Mouse (Mus musculus) liver, embryonic 11.5 days (tissue): ENCODE measurements around the gene H2afv. TPM values are rescaled to one million over a fixed set of nuclear protein-coding genes. Genes with fewer than 3 reads are reported as not detected.
A peak's percentile ranks its signal among the peaks of the same experiment; 100 is the strongest.

Experiments used
- ATAC-seq: fragments of 200-750 bp; cut with Nextera tagmentation; replicated peaks from 2 replicates; pipeline ENCODE4 v1.8.0; 2017; ENCODE audit warnings: moderate number of reproducible peaks, mild to moderate bottlenecking, moderate TSS enrichment, moderate library complexity; ENCODE audit not compliant: low FRiP score
- DNase-seq: peaks from one replicate; pipeline ENCODE4 v3.0.0-alpha.2; 2017; ENCODE audit warnings: low spot score
- H3K27ac ChIP-seq: fragments of 300-500 bp; sonication (generic); 2 replicates; pipeline ENCODE4 v1.5.1; 2014; ENCODE audit warnings: mild to moderate bottlenecking, low read depth, low read length, control low read depth
- H3K27me3 ChIP-seq: fragments of 300-500 bp; sonication (generic); replicated peaks from 2 replicates; pipeline ENCODE4 v1.6.1; 2014; ENCODE audit warnings: low read length, mixed read lengths; ENCODE audit not compliant: control insufficient read depth, insufficient read depth
- H3K36me3 ChIP-seq: fragments of 300-500 bp; sonication (generic); 2 replicates; pipeline ENCODE4 v1.6.1; 2014; ENCODE audit warnings: mild to moderate bottlenecking, low read length, moderate library complexity, mixed read lengths; ENCODE audit not compliant: control insufficient read depth, insufficient read depth
- H3K4me1 ChIP-seq: fragments of 300-500 bp; sonication (generic); replicated peaks from 2 replicates; pipeline ENCODE4 v1.6.1; 2014; ENCODE audit warnings: low read length, mixed read lengths; ENCODE audit not compliant: control insufficient read depth, insufficient read depth
- H3K4me2 ChIP-seq: fragments of 300-500 bp; sonication (generic); 2 replicates; pipeline ENCODE4 v1.6.1; 2014; ENCODE audit warnings: mild to moderate bottlenecking, control low read depth, moderate library complexity
- H3K4me3 ChIP-seq: fragments of 300-500 bp; sonication (generic); 2 replicates; pipeline ENCODE4 v1.5.1; 2014; ENCODE audit warnings: low read depth, low read length, control low read depth
- H3K9ac ChIP-seq: fragments of 300-500 bp; sonication (generic); 2 replicates; pipeline ENCODE4 v1.6.1; 2014; ENCODE audit warnings: low read depth, low read length, control low read depth
- H3K9me3 ChIP-seq: fragments of 300-500 bp; sonication (generic); 2 replicates; pipeline ENCODE4 v1.6.1; 2016; ENCODE audit warnings: low read length, inconsistent platforms, mixed read lengths; ENCODE audit not compliant: control insufficient read depth
- WGBS: fragments of 180-500 bp; shearing (Covaris S2); extraction: QIAGEN DNeasy Blood & Tissue Kit; methylation state at CpG from one replicate; pipeline ENCODE4 v1.1.7; 2014; 5-methylcytosine and 5-hydroxymethylcytosine counted together
- polyA plus RNA-seq: library from polyadenylated mRNA; unstranded; fragments of >200 nt; fragmentation: Nextera tagmentation; extraction: Ambion mirVana; gene quantifications from 2 replicates; pipeline ENCODE4 v1.2.1, GENCODE M21; 2014

Gene H2afv
- polyA plus RNA-seq, 1 experiment from 2014 or later, result 254 TPM

DNA sequence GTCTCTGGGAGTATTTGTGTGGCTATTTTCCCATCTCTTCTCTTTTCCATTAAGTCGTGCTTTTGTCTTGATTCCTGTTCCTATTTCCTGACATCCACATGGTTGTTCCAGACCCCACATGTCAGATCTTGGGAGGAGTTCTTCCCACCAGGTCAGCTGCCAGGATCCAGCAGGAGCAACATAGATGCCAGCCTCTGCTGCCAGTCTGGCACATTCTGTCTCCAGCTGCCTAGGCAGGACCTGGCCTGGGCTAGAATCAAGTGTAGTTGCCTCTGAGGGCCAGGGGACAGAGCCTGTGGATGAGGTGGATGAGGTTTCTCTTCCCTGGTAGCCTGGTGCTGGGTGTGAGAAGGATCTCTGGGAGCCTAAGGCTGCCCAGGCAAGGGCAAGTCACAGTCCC lies 50.4 kb downstream of the H2afv start:
- DNase-seq (no peak), ATAC-seq (no peak)
- no peak overlapping the region for H3K27ac ChIP-seq
- H3K4me1 ChIP-seq, result peaks cover 27% of the 10 kb centered on the region
- H3K27me3 ChIP-seq, result no peaks in the 10 kb centered on the region
- no peaks in the 10 kb centered on the region for H3K9me3 ChIP-seq
- H3K4me3 ChIP-seq, result no peak overlapping the region
- H3K9ac ChIP-seq, result no peak overlapping the region
- peaks cover 38% of the 10 kb centered on the region; the same call in 1 of the 2 replicates for H3K36me3 ChIP-seq
- WGBS, result 88% methylated on average over 1 of the region's 1 CpGs
- H3K4me2 ChIP-seq, result no peak overlapping the region

DNA sequence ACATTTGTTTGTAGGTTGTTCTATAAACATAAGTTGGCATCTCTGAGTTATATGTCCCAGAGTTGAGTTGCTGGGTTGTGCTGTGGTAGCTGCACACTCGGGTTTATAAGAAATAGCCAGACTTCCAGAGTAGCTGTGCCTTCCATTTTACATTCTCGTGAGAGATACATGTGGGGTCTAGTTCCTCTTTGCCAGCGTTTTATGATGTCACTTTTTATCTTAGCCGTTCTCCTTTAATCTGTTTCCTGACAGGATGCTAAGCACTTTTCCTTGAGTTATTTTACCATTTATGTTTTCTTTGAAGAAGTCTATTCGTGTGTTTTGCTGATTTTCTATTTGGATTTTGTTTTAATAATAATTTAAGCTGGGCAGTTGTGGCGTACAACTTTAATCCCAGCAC lies 51.4 kb downstream of the H2afv start:
- H3K9me3 ChIP-seq, result no peaks in the 10 kb centered on the region
- H3K27ac ChIP-seq, result no peak overlapping the region
- peaks cover 29% of the 10 kb centered on the region; the same call in 1 of the 2 replicates for H3K36me3 ChIP-seq
- H3K4me2 ChIP-seq, result no peak overlapping the region
- H3K27me3 ChIP-seq, result no peaks in the 10 kb centered on the region
- no peak for DNase-seq
- H3K4me3 ChIP-seq, result no peak overlapping the region
- ATAC-seq, result no peak
- WGBS, result 54% methylated on average over 6 of the region's 6 CpGs
- H3K9ac ChIP-seq, result no peak overlapping the region
- H3K4me1 ChIP-seq, result peaks cover 27% of the 10 kb centered on the region

DNA sequence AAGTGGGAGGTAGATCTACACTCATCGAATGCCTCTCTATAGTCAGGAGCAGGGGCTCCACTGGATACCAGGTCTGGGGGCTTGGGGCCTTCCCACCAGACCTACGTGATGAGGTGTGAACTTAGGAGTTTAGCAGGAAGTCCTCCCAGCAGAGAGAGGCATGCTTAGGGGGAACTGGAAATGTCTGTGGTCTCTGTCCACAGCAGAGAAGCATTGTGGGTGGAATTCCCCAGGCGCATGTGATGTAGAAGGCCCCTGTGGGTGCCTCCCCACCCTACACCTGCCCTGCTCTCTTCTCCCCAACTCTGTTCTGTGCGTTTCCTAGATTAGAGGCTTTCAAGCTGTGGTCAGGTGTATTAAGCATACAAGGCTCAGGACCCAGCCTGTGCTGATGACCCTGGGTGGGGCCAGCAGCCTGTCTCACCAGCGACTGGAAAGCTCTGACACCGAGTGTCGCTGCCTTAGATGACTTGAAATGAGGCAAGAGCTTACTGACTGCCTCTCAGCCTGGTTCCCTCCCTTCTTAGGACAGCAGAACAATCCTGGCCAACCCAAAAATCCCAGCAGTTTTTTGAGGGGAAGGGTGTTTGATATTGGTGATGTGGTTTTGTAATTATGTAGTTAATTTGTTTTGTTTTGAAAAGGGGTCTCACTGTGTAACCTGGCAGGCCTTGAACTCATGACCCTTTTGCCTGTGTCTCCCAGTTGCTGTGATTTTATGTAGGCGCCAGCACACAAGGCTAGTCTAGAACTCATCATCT lies 52.5 kb downstream of the H2afv start:
- H3K4me3 ChIP-seq, result no peak overlapping the region
- no peak overlapping the region; the same call in 1 of the 2 replicates for H3K9ac ChIP-seq
- ATAC-seq, result no peak
- H3K4me1 ChIP-seq, result peaks cover 27% of the 10 kb centered on the region
- no peak overlapping the region for H3K4me2 ChIP-seq
- H3K27ac ChIP-seq, result no peak overlapping the region
- DNase-seq, result no peak
- no peaks in the 10 kb centered on the region for H3K9me3 ChIP-seq
- H3K27me3 ChIP-seq, result no peaks in the 10 kb centered on the region
- 77% methylated on average over 8 of the region's 8 CpGs for WGBS
- H3K36me3 ChIP-seq, result peaks cover 19% of the 10 kb centered on the region; the same call in 1 of the 2 replicates

DNA sequence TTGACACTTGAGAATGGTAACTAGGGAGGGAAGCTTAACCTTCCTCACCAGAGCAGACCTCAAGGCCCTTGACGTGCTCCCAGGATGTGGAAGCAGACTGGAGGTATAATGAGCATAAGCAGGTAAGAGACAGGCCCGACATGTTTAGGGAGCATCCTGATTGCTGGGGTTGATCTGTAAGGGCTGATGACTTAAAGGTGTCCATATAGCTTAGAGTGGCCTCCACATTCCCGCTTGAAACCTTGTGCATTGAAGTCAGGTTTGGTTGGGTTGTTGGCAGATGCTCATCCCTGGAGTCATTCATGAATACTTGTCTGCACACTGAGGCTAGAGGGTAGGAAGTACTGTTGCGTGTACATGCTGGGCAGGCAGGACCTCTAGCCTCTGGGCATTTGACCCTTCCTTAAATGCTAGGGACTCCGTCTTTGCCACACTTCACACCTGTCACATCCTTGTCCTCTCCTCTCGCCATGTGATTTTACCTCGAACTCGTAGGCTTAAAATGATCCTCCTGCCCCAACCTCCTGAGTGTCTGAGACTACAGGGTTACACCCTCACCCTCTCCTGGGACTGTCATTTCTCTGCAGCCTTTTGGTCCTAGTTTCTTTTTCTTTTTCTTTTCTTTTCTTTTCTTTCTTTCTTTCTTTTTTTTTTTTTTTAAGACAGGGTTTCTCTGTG lies 53.7 kb downstream of the H2afv start:
- H3K4me1 ChIP-seq, result peaks cover 27% of the 10 kb centered on the region
- no peaks in the 10 kb centered on the region for H3K9me3 ChIP-seq
- H3K4me3 ChIP-seq, result peak overlapping the region; percentile 86
- peaks cover 9% of the 10 kb centered on the region; the same call in 1 of the 2 replicates for H3K36me3 ChIP-seq
- no peak for ATAC-seq
- no peak overlapping the region for H3K27ac ChIP-seq
- no peaks in the 10 kb centered on the region for H3K27me3 ChIP-seq
- H3K4me2 ChIP-seq, result peak overlapping the region; percentile 91
- WGBS, result 80% methylated on average over 8 of the region's 8 CpGs
- no peak for DNase-seq
- H3K9ac ChIP-seq, result peak overlapping the region; percentile 77

DNA sequence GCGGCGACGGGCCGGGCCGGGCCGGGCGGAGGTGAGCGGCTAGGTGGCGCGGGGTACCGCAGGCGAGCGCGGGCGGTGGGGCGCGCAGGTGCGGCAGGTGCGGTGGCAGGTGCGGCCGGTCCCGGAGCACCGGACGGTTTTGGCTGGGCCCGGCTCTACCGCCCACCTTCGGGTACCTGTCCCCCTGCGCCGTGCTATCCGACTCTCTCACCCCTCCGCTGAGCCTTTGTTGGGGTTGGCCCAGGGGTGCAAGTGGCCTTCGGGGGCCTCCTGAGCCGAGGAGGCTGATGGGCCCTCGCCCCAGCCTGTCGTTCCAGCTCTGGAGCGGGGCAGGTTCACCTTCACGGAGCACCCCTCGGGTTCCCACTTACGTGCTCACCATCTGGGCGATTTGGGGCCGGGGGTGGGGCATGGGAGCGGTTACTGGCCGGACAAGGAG lies 54.7 kb downstream of the H2afv start:
- Histone ChIP-seq H3K9me3 (no peaks in the 10 kb centered on the region), H3K27ac (peak overlapping the region; percentile 96), H3K4me3 (peak overlapping the region; percentile 86), H3K4me2 (peak overlapping the region; percentile 91), H3K36me3 (peaks cover 9% of the 10 kb centered on the region; the same call in 1 of the 2 replicates), H3K27me3 (no peaks in the 10 kb centered on the region), H3K9ac (peak overlapping the region; percentile 77), H3K4me1 (peaks cover 27% of the 10 kb centered on the region)
- ATAC-seq (peak; percentile 5; the same call in 1 of the 2 replicates), DNase-seq (peak; percentile 53)
- under 1% methylated on average over 40 of the region's 43 CpGs for WGBS

DNA sequence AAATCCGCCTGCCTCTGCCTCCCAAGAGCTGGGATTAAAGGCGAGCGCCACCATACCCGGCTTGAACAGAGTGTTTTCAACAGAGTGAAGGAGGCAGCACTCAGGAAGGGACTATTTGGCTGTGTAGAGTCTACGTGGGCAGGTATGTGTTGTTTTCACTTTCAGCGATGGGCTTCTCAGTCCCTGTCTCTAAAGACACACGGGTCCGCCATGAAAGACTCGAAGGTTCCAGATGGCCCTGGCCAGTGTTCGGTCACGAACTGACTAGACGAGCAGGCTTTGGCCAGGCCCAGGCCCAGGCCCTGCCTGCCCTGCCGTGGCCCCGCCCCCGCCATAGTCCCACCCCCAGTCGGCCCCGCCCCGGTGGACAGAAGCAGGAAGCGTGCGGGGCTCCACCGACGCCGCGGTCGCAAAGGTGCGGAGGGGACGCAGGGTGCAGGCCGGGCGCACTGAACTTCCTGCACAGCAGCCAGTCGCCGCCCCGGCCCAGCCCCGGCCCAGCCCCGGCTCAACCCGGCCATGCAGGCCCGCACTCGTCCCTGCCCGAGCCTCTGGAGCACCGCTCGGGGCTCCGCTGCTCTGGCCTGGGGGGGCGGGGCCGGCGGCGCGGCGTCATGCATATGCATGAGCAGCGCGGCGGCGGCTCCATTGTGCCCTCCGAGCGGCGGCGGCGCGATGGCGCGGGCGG lies 55.4 kb downstream of the H2afv start, which contains the start of gene Zmiz2:
Zmiz2 (plus strand) TSS at position 349 of the 688 bp plus-strand sequence.
- Histone ChIP-seq H3K9ac (peak within 1 kb of the TSS; percentile 77), H3K27me3 (no peaks in the 10 kb centered on the region), H3K4me3 (peak within 1 kb of the TSS; percentile 86), H3K4me2 (peak within 1 kb of the TSS; percentile 91), H3K4me1 (peaks cover 27% of the 10 kb centered on the region), H3K36me3 (peaks cover 9% of the 10 kb centered on the region; the same call in 1 of the 2 replicates), H3K27ac (peak within 1 kb of the TSS; percentile 96), H3K9me3 (no peaks in the 10 kb centered on the region)
- 6% methylated on average over 43 of the region's 60 CpGs for WGBS
- peak; percentile 99 for ATAC-seq
- peak; percentile 98 for DNase-seq

DNA sequence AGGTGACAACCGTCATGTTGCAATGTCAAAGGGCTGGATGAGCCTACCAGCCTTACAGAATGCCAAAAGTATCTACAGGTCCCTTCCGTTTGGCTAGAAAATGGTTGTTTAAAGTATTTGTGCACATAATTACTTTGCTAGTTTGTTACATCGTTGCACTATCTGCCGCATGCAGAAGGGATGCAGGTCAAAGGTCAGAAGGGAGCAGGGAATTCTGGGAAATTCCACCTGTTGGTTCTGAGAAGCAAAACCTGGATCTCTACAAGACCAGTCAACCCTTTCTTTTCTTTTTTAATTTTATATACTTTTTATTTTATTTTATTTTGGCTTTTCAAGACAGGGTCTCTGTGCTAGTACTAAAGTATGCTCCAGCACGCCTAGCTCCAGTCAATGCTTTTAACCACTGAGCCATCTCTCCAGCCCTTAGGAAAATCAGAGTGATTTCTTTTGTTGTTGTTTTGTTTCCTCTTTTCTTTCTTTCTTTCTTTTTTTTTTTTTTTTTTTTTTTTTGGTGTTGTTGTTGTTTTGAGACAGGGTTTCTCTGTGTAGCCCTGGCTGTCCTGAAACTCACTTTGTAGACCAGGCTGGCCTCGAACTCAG lies 56.0 kb downstream of the H2afv start:
- Histone ChIP-seq H3K4me1 (peaks cover 27% of the 10 kb centered on the region), H3K27me3 (no peaks in the 10 kb centered on the region), H3K4me3 (peak overlapping the region; percentile 86), H3K9ac (peak overlapping the region; percentile 77), H3K4me2 (peak overlapping the region; percentile 91), H3K27ac (peak overlapping the region; percentile 96), H3K36me3 (peaks cover 9% of the 10 kb centered on the region; the same call in 1 of the 2 replicates), H3K9me3 (no peaks in the 10 kb centered on the region)
- DNase-seq (no peak), ATAC-seq (no peak)
- WGBS, result 89% methylated on average over 6 of the region's 6 CpGs

DNA sequence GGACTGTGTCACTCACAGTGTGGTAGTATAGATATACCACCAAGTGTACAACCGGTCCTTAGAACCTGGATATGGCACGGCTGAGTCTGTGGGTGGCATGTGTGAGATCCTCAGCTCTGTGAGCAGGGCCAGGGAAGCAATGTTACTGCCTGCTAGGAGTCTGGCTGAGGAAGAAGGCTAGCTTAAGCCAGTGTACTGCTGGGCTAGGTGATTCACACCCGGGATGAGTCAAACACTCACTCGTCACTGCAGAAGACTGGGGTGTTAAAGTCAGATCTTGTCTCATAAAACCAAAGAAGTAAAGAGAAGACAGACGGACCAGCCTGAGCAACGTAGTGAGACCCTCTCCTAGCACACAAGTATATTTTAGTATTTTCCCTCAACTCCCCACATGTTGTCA lies 63.3 kb downstream of the H2afv start:
- Histone ChIP-seq H3K4me2 (no peak overlapping the region), H3K9ac (no peak overlapping the region), H3K36me3 (no peaks in the 10 kb centered on the region), H3K27me3 (no peaks in the 10 kb centered on the region), H3K9me3 (no peaks in the 10 kb centered on the region), H3K27ac (no peak overlapping the region), H3K4me1 (no peaks in the 10 kb centered on the region), H3K4me3 (no peak overlapping the region)
- WGBS, result 80% methylated on average over 6 of the region's 6 CpGs
- ATAC-seq, result no peak
- no peak for DNase-seq
